Mouse (Mus musculus): Measurements from ENCODE around the gene Mrpl17.

The Mrpl17 gene

DNA sequence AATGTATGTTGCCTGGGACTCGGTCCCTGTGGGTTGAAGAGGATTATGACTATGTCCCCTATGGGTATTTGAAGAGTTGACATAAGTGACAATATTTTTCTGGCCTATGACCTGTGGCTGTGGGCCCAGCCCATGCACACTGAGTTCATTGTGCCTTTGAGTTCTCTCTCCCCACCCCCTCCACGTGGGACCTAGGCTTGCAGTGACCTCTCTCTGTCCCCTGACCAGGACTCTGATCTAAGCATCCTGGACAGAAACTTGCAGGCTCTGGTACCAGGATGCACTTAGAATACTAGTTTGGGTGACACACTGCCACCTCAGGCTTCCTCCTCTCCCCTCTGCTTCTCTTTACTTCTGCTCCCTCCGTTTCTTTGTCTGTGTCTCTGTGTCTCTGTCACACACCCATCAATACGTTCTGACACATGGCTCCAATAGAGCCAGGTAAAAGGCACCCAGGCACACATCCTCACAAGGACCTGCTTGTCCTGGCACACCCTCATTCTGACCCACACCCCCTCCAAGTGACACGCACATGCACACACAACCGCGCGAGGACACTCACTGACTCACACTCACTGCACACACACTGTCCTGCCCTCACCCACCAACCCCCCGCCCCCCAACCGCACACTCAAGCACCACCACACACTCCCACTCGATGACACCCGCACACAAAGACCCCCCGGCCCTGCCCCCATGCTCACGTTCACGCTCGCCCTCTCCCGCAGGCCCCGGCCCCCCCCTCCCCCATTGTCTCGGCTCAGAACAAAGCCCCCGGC, 24.2 kb downstream of the Mrpl17 start:
- DNase-seq (ENCODE audit: low read depth): no peak

- no peak for DNase-seq (ENCODE audit: low read depth)
Observed at GRCm38 (mm10) chr7:105784556-105784955, 26.3 kb downstream of the Mrpl17 start.

- DNase-seq (ENCODE audit: low read depth): no peak
Observed at GRCm38 (mm10) chr7:105783861-105784260, 27.0 kb downstream of the Mrpl17 start.

GRCm38 (mm10) chr7:105778553-105779265, 32.2 kb downstream of the Mrpl17 start:
- DNase-seq (ENCODE audit: low read depth): no peak

- peak; percentile 73 for DNase-seq (ENCODE audit: low read depth)
Observed at GRCm38 (mm10) chr7:105777797-105778552, 32.9 kb downstream of the Mrpl17 start.

DNA sequence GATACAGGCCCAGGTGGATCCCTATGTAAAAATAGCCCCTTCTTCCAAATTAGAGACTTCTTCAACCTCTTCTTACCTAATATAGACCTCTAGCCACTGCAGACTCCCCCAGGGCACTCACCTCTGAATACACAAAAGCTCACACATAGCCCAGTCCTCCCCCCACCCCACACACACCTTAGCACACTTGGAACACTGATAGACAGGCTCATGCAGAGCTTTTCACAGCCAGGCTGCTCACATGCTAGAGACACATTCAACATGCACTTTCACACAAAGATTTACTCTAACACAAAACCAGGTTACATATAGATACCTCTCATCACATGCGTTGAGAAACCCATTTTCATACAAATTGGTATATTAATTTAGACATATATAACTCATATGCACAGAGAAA, 33.6 kb downstream of the Mrpl17 start:
- DNase-seq (ENCODE audit: low read depth): no peak

DNA sequence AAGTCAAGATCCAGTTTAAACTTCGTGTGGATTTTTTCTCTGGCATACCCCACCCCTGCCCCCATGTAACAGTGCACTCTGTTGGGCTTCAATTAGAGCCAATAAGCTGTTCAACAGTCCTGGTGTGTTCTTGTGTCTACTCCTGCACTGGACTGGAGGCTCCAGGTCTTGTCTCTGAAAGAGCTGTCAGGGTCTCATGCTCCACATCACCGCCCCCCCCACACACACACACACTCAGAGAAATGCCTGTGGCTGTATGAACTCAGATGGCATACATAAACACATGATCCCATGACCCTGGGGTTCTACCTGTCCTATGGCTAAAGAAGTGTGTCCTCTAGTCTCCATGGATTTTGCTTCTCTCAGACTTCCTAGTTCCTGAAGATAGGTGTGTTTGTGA, 34.9 kb downstream of the Mrpl17 start:
- DNase-seq (ENCODE audit: low read depth): no peak

DNA sequence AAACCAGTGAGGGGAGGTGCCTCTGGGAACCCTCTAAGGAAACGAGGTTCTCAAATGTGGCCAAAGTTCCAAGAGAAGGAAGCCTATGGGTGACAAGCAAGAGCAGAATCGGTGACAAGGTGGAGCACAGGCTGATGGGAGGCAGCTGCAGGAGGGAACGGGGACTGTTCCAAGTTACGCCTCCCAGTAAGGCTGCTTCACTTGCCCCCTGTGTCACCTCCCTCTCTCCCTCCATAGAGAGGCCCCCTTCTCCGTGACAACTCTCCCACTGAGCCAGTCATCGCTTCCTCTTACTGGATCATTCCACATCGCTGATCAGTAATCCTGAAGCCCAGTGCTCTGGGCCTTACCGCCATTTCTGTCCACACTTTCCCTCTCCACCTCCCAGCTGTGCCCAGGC, 36.2 kb downstream of the Mrpl17 start:
- no peak for DNase-seq (ENCODE audit: low read depth)

DNA sequence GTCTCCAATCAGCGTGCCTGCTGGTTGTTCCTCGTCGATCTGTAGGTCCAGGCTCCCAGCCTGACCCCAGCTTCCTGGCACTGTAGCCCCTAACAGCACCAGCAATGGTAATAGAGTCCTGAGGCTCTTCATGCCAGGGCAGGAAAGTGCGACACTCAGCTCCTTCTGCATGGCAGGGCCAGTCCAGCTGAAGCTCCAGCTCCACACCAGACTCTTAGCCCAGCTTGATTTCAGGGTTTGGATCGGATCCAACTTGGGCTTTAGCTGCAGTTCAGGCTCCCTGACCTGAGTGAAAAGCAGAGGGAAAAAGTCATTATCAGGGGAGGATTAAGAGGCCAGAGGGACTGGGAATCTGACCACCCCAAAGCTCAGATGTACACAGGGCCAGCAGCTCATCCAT, 37.9 kb downstream of the Mrpl17 start:
- no peak for DNase-seq (ENCODE audit: low read depth)

- DNase-seq (ENCODE audit: low read depth): no peak
Observed at GRCm38 (mm10) chr7:105772331-105772730, 38.6 kb downstream of the Mrpl17 start.

DNA sequence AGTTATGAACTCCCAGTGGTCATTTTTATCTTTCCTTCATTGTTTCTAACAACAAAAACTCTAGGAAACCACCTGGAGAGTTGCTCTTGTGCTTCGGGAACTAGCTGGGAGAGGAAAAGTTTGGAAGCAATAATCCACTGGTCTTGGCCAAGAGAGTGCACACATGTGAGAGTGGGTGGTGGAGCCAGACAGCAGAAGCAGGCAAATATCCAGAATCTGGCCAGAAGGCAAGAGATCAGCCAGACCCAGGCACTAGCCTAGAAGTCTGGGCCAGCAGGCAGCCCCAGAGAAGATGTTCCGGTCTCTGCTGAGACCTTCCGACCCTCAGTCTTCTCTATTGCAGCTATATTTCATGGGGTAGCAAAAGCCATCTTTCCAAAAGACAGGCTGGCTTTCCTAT, 40.9 kb downstream of the Mrpl17 start:
- no peak for DNase-seq (ENCODE audit: low read depth)

DNA sequence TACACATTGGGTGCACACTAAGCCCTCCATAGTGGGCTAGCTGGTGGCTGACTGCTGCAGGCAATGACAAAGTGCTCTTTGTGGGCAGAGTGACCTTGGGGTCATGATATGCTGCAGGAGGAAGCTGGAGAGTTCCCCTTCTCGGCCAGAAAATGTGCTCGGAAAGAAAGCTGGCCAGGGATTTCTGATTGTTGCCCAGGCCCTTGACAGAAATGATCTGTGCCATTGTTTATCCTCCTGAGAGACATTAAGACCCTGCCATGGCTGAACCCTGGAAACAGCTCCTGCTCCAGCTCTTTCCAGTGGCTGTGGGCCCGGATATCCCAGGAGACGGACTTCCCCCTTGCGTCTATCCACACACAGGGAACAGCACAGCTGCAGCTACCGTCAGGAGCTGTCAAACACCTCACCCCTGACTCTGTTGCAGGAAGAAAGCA, 43.2 kb downstream of the Mrpl17 start:
- no peak for DNase-seq (ENCODE audit: low read depth)

GRCm38 (mm10) chr7:105764331-105764730, 46.6 kb downstream of the Mrpl17 start:
- no peak for DNase-seq (ENCODE audit: low read depth)

GRCm38 (mm10) chr7:105762517-105763270, 48.2 kb downstream of the Mrpl17 start:
- DNase-seq (ENCODE audit: low read depth): no peak

DNA sequence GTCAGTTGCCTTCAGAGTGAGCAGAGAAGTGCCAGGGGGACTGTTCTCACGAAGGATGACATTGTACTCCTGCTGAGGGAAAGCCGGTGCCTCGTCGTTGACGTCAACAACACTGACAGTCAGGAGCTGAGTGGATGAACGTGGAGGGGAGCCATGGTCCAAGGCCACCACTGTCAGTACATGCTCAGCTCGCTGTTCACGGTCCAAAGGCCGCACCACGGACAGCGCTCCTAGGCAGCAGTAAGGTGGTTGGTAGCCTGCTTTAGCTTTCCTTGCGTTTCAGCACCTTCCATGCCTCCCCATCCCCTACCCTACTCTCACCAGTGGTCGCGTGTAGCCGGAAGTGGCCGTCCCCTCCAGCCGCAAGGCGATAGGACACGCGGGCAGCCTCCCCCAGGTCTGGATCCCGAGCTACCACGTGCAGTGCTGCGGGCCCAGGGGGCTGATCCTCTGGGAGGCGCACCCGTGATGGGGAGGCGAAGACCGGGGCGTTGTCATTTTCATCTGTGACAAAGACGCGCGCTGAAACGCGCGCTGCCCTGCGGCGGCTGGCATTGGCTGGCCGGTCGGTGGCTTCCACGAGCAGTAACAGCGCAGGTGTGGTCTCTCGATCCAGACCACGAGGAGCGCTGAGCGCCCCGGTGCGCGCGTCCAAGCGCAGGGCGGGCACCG, 49.0 kb downstream of the Mrpl17 start:
- no peak for DNase-seq (ENCODE audit: low read depth)

DNA sequence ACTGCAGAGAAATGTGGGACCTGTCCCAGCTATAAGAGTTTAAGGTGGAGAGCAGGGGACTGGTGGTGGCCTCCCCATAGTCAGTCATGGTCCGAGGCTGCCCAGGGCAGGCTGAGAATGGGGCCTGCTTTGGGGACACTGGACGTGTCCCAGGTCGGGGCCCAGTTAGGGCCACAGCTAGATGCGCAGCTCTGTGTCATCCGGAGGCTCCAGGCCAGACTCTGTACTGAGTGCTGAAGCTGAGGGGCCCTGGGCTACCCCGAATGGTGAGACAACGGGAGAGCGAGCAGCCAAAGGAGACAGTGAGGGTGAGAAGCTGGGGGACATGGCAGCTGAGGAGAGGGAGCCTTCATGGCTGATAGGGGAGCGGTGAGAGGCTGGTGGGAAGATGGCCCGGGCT, 57.6 kb downstream of the Mrpl17 start:
- no peak for DNase-seq (ENCODE audit: low read depth)
